Mouse (Mus musculus) layer of hippocampus, adult 11-12 months (tissue): ENCODE measurements around the gene Zic5.

Experiments
- DNase-seq: peaks from one replicate; pipeline ENCODE4 v3.0.0; 2022; ENCODE audit warnings: low spot score

Gene Zic5

DNA sequence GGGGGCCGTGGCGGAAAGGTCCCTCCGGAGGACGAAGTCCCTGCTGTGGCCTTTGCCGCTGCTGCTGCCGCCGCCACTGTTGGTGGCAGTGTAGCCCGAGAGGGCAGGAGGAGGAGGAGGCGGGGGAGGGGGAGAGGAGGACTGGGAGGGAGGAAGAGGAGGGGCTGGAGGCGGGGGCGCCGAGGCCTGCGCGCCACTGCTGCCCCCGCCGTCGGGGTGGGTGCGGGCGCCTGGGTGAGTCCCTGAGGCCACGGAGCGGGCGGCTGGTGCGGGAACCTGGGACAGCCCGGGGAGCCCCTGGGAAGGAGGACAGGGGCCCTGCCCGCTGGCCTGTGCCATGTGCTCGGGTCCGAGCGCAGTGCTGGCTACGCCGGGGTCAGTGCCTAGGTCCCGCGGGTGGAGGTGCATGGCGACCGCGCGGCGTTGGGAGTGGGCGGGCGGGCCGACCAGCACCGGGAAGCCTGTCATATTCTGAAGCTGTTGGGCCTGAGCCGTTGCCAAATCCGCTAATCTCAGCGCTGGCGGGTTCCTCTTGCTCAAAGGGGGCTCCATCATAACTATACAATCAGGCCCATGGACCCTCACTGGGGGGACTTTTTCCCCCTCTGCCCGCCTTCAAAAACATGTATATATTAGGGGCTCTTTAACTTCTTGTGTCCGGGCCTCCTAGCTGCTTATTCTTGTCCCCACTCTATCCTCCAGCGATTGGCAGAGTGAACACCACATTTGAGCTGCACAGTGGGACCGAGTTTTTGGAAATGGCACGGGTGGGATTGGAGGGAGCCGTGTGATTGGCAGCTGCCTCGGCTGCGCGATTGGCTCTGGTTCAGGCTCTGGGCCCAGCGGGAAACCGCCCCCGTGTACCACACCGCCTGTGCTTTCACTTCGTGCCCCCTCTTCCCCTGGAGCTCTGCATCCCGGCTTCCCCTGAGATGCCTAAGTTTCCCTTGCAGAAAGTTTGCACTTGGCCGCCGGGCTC is at the start of gene Zic5:
TSS of gene Zic5 (minus strand) at position 915 of the 979 bp plus-strand sequence.
- peak; percentile 42 for DNase-seq

DNA sequence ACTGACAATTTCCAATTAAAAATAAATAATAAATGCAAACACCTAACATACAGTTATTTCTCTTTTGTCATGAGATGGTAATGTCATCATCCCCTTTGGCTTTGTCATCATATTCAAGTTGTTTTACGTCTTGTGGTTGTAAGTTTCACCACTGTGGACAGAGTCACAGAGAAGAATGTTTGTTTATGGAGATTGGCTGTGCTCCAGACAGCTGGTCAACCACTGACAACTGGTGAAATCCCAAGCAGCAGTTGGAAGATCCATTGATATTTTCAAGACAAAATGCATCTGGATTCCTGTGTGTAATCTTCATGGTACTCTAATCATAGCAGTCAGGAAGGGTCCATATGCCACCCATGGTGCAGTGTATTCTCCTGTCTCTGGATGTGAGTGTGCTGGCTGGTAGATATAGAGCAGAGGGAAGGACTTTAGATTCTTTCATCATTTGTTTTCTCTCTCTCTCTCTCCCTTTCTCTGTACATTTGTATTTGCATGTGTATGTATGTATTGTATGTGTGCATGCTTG is 48.1 kb upstream of the Zic5 start:
- no peak for DNase-seq

DNA sequence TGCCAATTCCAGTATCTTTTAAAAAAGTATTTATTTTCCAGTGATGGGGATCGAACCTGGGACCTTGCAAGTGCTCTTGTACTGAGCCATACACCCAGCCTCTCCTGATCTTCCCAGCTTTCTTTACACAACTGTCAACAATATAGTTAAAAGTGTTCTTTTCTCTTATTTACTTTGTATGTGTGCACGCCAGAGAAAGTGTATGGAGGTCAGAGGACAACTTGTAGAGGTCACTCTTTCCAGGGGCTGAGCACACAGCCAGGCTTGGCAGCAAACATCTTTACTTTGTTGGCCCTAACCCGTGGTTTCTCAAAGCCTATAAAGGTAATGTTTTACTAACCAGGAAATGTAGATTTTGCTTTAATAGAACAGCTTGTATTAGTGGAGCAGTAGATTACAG is 46.0 kb upstream of the Zic5 start:
- DNase-seq = no peak

DNA sequence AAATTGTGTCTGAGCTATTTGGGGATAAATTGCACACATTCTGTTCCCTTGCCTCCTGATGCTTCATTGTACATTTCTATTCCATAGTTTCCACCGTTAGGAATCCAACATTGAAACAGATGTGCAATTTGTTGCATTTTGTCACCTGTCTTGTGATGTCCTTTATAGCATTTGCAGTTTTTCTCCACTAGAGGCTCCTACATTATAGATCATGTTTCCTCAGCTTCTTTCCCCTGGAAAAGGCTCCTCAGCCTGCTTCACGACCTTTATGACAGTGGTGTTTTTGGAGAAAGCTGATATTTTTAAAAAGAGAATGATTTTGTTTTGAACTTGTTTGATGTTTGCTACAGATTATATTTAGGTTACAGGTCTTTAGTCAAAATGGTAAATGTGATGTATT is 43.6 kb upstream of the Zic5 start:
- no peak for DNase-seq

DNA sequence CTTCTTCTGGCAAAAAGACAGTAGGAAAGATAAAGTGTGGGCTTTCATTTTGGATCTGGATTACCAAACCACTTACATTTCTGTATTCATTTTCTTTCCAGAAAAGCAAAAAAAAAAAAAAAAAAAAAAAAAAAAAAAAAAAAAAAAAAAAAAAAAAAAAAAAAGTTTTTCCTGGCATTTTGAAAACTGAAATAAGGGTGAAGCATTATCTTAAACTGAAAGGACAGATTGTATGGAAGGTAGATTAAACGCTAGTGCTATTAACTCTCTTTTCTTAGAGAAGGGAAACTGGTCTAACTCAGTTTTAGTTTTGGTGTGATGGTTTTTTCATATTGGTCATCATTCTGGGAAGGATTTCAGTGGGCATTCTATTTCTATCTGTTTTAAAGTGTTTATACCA is 26.5 kb upstream of the Zic5 start:
- no peak for DNase-seq

DNA sequence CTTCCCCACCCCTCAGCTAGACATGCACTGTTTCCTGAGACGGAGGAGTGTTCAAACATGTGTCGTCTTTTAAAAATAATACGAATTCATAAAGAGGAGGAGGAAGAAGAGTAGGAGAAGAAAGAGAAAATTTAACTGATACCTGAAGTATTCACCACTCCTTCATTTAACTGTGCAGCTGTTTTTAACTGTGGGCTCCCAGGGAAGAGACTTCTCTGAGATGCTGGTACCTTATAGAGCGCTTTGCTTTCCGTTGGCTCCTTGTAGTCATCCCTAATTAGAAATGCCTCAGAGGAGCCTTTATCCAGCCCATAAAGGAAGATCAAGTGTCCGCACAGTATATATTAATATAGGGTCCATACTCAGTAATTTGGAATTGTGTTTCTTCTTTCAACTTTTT is 26.0 kb upstream of the Zic5 start:
- no peak for DNase-seq

DNA sequence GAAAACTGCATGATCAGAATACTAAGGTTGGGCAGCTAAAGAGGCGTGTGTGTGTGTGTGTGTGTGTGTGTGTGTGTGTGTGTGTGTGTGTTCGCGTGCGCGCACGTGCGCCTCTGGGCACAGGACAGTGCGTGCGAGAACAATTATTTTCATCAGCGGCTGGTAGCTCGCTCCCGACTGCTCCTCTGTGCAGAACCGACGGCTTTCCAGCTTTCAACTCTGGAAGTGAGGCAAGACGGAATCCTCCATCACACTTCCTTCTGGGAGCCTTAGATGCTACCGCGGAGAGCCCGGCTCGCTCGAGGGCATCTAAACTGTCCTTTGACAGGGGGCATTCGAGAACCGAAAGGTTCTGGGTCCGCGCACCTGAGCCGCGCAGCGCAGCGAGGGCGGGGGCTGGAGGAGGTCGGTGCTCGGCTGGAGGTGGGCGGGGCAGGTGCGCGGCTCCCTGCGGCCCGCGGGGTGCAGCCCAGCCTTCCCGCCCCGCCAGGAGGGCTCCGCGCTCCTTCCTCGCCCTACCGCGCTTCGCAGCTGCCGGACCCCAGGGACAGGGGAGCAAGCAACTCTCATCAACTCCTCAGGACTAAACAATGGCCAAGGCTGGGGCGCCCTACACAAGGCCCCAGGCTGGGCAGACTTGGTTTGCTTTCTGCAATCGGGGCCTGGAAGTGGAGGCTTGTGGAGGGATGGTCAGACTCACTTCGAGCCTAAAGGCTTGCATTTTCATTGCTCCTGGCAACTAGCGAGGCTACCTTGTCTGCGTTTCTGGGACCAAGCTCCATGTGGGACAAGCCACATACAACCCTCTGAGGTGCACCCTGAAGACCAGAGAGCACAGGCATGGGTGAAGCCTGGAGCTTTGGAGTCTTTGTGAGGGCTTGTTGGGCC is 25.2 kb upstream of the Zic5 start, which contains the start of gene Gm10837:
TSS of gene Gm10837 (plus strand) at position 146 of the 888 bp plus-strand sequence.
- DNase-seq = no peak

DNA sequence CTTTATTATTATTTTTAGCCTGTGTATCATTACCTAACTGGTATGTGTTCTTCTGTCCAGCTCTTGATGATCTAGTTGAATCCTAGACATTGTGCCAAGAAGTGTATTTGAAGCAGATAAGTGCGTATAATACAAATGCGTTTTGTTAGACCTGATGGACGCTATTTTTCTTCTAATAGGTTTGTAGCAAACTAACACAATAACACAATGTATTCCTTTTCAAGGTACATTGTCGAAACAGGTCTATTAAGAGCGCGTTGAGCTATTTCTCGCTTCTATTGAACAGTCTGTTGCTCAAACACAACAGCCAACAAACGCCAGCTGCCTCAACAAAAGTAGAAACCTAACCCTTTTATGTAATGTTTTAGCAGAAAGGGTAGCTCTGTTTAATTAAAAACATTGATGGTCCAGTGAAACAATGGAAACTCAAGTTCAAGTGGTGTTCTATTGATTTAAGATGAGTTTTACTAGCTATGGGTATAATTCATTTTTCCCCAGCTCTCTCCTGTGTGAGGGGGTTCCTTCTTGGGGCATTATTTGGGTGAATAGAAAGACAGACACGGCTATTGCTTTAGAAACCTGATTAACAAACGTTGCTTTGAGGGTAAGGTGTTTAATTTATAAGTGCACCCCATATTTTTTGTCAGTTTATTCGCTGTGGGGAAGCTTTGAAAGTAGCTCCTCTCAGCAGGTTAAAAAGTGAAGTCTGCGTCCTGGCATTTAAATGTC is 24.4 kb upstream of the Zic5 start:
- DNase-seq = no peak

DNA sequence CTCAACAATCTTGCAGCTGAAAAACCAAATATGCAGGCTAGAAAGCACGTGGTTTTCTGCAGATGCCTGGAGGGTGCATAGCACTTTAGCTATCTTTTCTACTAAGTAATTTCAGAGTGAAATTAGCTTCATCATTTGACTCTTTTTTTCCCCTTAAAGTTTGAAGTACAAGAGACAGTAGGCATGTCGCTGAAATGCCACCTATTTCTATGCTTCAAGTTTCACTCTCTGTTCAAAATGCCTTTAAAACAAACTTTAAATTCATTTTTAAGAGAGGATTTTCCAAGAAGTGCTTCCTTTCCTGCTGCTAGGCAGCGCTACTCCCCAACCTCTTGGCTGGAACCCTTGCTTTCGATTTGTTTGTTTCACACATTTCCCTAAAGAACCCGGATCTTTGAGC is 23.6 kb upstream of the Zic5 start:
- no peak for DNase-seq

DNA sequence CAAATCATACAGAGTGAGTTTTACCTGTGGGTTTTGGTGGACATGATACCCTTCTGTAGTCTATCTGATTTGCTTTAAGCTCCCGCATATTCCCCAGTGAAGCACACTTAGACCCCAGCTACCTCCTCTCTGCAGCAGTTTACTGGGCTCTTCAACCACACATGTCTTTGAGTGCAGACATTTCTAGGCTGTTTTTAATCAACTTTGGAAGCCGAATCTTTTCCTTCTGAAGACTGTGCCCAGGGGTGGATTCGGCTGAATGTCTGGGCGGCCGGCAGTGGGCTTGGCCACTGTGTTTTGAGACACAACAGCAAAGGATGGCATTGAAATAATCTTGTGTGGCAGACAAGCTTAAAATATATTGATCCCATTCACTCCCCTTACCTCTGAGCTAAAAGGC is 21.9 kb upstream of the Zic5 start:
- DNase-seq = no peak

DNA sequence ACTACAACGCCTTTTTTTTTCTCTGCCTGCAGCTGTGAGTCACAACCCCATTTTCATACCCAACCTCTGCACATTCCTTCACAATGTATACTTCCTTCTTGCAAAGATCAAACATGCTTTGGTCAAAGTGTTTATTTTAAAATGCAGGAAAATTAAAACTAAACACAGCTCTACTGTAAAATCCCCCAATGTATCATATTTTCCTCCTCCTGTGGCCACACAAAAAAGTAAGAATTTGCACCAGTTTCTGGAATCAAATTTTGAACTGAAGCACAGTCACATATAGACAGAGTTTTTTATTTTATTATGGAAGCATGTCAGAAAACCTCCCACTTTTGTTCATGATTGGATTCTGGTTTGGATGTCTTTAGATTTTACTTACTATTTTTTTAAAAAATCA is 21.1 kb upstream of the Zic5 start:
- no peak for DNase-seq

DNA sequence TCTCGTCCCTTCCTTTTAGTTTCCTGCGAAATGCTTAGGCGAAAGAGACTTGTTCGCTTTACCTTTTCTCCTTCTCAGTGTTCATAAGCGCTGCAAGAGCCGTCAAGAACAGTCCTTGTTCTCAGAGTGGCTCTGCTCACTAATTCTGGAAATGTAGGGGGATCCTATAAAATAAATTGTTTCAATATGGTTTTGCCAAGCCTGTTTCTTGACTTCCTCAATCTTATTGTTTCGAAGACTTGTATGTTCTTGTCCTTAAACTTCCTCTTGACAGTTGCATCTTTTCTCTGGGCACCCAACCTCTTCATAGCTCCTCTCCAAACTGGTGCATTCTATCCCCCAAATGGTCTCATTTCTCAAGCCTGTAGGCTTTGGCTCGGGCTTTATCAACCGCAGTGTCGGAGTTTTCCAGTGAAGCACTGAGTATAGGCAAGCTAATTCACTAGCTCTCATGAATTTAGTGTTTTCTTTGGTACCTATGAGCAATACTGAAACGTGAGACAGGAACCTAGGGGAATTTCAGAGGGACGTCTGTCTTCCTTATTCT is 20.2 kb upstream of the Zic5 start:
- DNase-seq = no peak

DNA sequence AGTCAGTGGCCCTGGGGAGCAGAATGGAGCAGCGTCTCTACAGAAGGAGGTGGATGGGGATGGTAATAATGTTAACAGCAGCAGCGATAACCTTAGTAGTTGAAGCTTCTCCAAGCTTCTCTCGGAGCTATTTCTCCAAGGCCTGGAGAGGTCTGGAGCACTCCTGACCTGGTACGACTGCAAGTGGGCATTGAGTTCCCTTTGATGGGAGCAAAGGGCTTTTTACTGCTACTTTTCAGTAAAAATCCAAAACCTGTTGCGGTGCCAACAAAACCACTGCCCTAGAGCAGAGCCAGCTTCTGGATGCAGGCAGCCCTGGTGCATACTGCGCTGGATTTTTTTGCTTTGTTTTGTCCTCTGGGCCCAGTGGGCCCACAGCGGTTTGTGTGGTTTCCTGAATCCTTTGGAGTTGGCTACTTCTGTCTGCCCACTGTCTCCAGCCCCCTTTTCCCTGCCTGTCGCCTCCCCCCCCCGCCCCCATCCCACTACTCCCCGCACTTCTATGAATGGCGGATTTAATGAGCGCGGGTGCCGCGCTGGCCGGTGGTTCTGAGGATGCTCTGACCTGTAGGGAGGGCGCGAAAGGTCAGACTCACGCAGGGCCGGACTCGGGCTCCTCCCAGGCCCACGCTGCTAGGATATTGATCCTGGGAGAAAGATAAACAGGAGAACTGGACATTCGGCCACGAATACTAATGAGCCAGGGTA is 19.5 kb upstream of the Zic5 start:
- DNase-seq = no peak

DNA sequence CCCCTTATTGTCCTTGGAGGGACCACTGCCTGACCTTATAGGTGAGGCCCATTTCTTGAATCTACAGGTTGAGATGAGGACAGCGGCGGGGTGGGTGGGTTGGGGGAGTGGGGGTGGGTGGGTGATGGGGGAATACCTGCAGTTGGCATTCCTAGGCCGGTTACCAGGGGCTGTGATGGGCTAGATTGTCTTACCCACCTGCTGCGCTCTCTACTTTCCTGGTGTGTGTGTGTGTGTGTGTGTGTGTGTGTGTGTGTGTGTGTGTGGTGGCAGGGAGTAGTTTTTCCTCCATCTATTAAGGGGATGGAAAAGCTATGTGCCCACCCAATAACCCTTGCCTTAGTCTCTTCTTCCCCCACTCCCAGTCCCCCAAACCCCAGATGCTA is 19.0 kb upstream of the Zic5 start:
- no peak for DNase-seq

DNA sequence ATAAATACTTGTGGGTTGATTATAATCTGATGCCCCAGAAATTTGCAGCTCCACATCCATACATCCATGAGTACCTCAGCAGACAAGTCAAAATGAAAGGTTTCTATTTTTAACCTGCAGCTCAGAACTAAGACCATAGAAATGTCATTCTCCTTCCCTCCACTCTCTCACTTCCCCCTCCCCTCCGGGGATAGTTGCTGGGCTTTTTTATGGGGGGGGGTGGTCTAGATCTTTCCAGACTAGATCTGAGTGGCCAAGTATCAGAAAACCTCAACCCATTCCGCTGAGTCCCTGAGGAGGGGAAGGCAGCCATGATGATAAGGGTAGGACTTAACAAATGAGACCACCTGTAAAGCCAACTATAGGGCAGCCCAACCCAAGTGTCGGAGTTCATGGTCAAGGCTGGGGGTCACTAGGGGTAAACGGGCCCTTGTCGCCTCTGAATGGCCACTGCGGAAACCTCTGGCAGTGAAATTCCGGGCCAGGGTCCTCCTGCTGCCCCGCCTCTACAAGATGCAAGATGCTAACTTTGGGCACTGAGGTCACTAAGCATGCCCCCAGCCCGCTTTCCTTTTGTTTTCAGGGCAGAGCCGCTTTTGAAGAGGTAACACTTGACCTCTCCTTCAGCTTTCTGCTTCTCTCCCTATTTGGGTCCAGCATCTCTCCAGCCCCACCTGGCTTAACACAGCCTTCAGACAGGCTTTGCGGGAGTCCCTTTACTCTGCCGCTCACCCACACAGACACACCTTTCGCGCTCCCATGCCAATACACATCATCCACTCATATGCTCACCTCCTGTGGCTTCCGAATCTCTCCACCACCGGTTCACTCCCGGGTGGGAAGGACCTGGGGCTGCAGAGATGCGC is 18.3 kb upstream of the Zic5 start:
- DNase-seq = no peak

DNA sequence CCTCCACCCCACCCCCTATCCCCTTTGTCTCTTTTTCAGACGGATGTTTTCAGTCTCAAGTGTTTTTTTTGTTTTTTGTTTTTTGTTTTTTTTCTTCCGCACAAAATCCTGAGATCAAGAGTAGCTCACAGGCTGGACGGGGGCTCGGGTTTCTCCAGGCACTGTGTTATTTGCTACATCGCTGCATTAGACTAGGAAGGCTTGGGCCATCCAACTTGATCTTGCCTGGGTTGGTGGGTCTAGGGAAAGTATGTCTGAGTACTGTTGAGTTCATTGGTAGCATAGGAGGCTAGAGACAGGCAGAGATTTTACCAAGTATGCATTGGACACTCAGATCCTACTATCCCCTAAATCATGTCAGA is 17.5 kb upstream of the Zic5 start:
- DNase-seq = no peak

DNA sequence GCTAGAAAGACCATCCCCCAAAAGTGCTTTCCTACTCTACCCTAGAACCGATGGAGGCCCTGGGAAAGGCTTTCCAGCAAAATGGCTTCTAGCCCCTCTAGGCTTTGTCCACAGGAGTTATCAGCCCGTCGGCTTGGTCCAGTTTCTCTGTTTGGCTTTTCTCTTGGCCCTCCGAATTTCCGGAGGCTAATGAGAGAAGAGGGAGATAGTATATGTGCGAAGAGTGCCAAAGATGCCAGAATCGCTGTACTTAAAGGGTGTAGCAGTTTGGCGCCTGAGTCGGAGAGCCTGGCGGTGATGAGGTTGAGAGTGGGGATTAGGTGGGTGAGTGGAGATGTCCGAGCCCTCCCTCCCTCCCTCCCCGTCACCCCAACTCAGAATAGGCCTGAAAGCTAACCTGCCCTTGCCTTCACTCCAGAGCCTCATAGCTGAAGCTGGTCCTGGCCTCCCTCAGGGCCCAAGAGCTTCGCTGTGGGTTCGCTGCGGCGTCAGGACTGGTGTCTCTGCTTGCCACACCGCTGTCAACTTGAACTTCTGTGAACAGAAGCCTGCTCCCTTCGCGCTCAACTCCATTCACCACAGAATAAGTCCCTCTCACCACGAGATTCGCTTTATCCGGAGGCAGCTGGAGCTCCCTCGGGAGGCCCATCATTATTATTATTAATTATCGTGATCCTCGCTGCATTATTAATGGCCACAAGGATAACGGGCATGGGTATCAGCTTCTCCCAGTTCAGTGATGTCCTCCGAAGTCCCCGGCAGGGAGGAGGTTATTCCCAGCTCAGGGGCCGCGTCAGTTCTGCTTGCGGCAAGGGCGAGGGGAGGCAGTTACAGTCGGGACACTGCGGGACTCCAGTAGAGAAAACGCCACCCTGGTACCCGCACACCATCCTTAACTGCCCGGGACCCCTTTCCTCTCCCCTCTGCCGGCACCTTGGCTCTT is 16.9 kb upstream of the Zic5 start:
- no peak for DNase-seq

DNA sequence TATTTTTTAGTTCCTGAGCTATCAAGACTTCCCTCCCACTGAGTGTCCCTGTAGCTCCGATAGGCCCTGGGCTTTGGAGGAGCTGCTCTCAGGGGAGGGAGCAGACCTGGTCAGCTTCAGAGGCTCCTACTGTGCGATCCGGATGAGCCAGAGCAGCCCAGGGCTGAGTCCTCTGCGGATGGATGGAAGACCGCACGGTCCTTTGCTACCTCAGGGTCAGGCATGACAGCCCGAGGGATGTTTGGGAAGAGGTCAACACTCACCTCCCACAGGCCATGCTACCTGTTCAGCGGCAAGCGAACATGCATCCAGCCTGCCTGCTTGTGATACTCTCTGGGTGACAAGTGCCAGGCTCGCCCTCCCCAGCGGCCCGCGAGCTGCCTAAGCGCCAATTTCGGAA is 15.7 kb upstream of the Zic5 start:
- DNase-seq = no peak

DNA sequence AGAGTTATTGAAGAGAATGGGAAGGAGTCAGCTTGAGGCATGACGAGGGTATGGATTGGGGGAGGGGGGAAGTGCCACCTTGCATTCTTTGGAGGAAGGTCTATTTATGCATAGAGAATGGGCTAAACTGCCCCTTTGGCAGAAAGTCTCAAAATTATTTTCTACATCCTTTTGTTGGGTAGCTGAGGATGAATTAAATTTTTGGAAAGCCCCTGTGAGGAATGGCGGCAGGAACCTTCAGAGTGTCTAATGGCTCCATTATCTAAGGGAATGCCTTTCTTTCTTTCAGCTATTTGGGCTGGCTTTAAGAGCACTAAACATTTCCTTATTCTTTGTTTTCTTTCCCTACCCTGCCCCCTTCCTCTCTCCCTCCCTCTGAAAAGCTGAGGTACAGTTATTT is 14.9 kb upstream of the Zic5 start:
- no peak for DNase-seq
